Mouse (Mus musculus) megakaryocyte-erythroid progenitor cell, adult 5-6 weeks (primary cell): ENCODE results near the gene Hopx. TPM values are rescaled to one million over a fixed set of nuclear protein-coding genes. Genes with fewer than 3 reads are reported as not detected.

ENCODE experiments used
- ATAC-seq: replicated peaks from 2 replicates; pipeline ENCODE4 v1.8.0; 2016; ENCODE audit warnings: mild to moderate bottlenecking, inconsistent platforms; ENCODE audit not compliant: severe bottlenecking, poor library complexity, low FRiP score, low TSS enrichment
- total RNA-seq, 2 experiments: library from RNA; stranded (forward) in 1 of 2; stranded (reverse) in 1 of 2; fragments of 200-1000, 215-1000 nt in 1 of 2; fragments of >200 nt in 1 of 2; fragmentation: Nextera tagmentation in 1 of 2; gene quantifications; 2 replicates each; pipeline ENCODE4 v1.2.3; 2014 to 2017

Gene Hopx
- total RNA-seq (2014; fragmentation: Nextera tagmentation) = 1.9 and 4.7 TPM in 2 replicates
- total RNA-seq (2017) = 1.3 and 2.4 TPM in 2 replicates

- no peak for ATAC-seq
These were observed at the start of gene Hopx for GRCm38 (mm10) chr5:77114817-77115731. Gene Hopx, minus strand, starts transcription at chr5:77115121.

DNA sequence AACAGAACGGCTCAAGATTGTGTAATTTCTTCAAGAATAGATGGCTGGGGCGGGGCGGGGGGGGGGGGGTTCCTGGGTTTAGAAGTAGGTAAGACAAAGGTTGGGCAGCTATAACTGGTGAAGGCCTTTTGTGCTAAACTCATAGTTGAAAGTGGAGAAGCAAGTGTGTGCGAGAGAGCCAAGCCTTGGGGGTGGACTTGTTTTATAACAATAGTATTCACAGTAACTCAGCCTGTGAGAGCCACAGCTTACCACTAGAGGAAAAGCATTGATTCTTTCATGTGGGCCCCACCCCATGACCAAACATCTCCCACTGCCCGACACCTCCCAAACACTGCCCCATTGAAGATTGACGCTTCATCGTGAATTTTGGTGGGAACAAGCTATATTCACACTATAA, 48.7 kb upstream of the Hopx start:
- ATAC-seq = no peak

DNA sequence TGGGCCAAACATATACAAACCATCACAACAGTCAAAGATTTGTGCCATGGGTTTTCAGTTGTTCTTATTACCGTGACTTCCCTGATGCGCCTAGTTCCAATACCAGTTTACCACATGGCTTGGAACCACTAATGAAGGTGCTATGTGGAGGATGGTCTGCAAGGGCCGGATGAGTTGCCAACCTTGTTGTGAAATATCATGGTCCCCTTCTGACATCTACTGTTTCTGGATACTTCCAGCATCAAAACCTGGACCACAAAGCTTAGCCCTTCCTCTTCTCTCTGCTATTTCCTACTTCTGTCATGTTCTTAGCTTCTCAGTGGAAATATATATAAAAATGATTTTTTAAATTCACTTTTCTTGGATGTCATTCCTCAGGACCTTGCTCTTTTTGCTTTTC, 47.6 kb upstream of the Hopx start:
- no peak for ATAC-seq

GRCm38 (mm10) chr5:77157777-77158540, 43.0 kb upstream of the Hopx start:
- no peak for ATAC-seq

- no peak for ATAC-seq
These were observed 42.0 kb upstream of the Hopx start for GRCm38 (mm10) chr5:77156938-77157337.

GRCm38 (mm10) chr5:77155526-77155925, 40.6 kb upstream of the Hopx start:
- no peak for ATAC-seq

- ATAC-seq = no peak
These were observed 39.9 kb upstream of the Hopx start for GRCm38 (mm10) chr5:77154812-77155211.

DNA sequence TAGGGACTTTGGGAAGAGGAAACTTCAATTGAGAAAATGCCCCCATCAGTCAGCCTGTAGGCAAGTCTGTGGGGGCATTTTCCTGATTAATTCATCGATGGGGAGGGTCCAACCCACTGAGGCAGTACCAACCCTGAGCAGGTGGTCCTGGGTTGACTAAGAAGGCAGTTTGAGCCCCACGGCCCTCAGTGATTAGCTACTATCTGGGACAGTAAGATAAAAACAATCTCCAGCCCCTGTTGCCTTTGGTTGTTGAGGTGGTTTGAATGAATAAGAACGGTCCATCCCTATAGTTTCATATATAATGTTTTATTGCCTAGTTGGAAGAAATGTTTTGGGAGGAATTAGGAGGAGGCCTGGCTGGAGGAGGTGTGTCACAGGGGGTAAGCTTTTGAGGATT, 36.8 kb upstream of the Hopx start:
- 0 out of 2 replicates have a peak, but pooled peaks have one; percentile 32 for ATAC-seq

DNA sequence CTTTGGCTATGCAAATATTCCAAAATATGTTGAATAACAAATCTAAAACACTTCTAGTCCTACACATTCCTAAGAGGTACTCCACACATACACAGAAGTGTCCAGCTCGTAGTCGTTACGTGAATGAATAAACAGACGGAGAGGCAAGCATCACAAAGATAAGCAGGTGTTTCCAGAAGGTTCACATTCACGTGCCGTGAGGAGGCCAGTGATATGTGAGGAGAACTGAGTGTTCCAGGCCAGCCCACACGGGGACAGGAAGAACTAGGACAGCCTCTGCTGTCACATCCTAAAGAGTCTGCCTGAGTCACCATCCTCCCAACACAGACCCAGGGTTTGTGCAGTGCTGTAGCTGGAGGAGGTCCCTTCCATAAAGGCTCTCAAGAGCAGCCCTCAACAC, 36.2 kb upstream of the Hopx start:
- 0 out of 2 replicates have a peak, but pooled peaks have one; percentile 47 for ATAC-seq

DNA sequence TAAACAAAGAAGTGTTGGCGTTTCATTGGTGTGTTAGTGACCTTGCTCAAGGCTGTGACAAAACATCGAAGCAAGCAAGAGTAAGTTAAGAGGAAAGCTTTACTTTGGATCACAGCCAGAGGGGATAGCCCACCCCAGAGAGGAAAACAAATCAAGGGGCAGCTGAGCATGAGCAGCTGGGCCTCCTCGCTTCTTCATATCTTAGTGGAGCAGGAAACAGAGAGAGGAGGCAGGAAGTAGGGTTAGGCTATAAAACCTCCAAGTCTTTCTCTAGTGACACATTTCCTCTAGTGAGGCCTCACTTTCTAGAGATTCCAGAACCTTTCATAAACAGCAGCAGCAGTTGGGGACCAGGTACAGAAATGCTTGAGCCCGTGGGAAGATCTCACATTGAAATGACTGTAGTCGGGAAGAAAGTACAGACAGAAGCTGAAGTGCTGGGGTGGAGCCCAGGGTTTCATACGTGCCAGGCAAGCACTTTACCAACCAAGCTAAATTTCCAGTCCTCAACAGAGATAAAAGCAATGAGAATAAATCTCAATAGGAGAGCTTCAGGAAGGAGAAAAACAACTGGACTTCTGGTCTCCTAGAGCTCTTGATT, 33.2 kb upstream of the Hopx start:
- no peak for ATAC-seq

DNA sequence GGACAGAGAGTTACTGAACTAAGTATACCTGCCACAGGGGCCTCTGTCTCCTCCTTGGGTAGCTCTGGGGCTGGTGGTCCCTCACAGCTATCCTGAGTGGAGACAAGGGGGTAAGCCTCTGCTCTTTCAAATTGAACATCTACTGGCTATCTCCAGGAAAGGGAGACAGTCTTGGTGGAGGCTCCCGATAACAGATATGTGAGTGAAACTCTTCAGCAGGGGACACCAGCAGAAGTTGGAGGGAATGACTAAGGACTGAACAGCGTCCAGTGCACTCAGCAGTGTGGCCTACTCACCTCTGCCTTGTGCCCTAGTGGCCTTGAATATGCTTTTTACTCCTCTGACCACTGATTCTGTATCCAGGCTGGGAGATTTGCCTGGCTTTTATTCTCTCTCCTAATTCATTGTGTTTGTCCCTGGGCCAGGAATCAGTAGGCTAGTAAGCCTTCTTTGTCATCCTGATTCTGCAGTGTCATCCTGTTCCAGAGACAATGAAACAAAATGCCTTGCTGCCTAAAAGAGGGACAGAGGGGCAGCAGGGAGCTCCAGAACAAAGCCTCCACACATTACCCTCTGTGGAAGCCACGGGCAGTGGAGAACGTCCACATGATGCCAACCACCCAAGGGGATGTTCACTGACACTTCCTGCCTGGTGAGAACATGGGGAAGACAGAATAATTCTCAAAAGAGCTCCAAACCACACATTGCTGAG, 31.7 kb upstream of the Hopx start:
- peak; percentile 43; the same call in 1 of the 2 replicates for ATAC-seq

- 0 out of 2 replicates have a peak, but pooled peaks have one; percentile 24 for ATAC-seq
These were observed 29.7 kb upstream of the Hopx start for GRCm38 (mm10) chr5:77144647-77145046.

- no peak for ATAC-seq
These were observed 28.2 kb upstream of the Hopx start for GRCm38 (mm10) chr5:77143076-77143475.

DNA sequence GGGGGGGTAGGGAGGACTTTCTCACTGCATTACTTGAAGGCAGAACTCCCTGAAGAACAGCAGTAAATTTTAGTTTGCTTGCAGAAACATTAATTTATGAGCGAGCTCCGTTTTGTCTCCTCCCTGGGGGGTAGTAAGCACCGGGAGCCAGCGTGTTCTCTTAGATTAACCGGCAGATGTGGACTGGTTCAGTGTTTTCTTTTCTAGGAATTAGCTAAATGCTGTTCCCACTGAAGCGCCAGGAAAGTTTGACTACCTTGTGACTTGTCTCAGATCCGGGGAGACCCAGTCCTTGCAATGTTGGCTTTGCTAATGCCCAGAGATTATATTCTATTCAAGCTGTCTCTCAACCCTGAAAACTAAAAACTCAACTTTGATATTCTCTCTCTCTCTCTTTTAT, 26.4 kb upstream of the Hopx start:
- ATAC-seq = no peak

GRCm38 (mm10) chr5:77140861-77141260, 25.9 kb upstream of the Hopx start:
- no peak for ATAC-seq

DNA sequence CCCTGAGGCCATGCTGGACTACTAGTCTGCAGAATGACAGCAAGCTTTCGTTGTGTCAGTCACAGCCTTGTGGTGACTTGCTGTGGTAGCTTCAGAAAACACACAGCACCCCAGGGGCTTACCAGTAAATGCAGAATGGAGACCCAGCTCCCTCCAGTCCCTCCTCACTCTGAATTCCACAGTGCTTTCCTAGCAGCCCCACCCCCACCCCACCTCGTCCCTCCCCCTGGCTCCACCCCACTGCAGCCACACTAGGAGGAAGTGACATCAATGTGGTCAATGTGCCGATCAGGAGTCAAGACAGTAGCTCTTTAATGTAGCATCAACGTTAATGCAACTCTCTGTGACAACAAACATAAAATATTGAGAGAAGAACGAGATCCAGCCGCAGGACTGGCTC, 25.2 kb upstream of the Hopx start:
- peak; percentile 72 for ATAC-seq

DNA sequence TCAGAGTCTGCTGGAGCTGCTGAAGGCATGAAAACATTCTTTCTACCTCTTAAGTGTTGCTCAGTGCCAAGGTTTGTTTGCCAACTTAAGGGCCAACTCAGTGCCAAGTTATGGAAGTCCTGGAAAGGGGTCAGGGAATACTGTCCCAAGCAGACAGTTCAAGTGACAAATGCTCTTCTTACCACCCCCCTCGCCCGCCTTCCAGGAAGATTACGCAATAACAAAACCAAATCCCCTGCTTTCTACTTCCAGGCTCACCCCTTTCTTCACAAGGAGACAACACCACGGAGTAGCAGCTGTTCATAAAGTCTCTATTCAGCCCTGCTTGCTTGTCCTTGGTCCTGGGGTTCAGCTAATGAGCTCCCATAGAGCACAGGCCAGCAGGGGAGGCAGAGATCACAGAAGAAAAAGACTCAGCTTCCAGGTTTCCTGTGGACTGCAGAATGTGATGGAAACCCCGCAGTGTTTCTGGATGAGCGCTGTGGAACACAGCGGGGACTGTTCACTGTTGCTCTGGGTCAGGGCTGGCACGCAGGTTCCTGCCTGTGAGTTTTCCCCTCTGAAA, 22.9 kb upstream of the Hopx start:
- ATAC-seq = no peak

DNA sequence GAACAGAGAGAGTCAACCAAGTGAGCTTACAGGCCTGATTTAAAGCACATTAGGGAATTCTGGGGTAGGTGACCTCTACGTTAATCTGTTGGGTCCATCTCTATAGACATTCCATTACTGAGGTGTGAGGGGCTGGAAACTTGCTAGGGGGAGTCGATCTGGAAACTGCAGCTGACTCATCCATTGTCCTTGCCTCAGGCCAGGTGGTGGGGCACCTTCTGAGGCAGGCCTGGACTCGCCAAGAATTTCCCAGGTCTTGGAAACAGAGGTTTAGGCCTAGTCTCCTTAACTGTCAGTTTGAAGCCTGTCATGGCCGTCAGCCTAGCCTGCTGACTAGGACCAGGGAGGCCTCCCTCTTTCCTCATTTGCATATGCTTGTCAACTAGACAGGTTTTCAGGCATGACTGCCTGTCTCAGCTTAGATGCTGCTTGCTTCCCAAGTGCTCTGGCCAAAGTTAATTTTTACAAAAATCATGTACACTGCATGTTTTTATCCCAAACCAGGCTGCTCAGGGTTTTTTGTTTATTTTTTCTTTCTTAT, 21.8 kb upstream of the Hopx start:
- ATAC-seq = no peak

GRCm38 (mm10) chr5:77134961-77135360, 20.0 kb upstream of the Hopx start:
- ATAC-seq = no peak
